Mouse (Mus musculus) regulatory T cell (primary cell): ENCODE measurements at regions not wholly inside any gene's neighbourhood (a gene's known extent, or its start where the extent isn't known, plus 50 kb on each side); places are given as distances from the start of the nearest gene placed in this dataset.

Experiments
- in situ Hi-C: fragments of 300-600 bp; cut with MboI, MseI; formaldehyde crosslinking; loops from one replicate; pipeline ENCODE4 v1.15.1; 2025; ENCODE audit warnings: high pct_unique_total_duplicates

GRCm38 (mm10) chr14:110276192-110276591, 478.8 kb downstream of the Slitrk6 start:
- in situ Hi-C loops, result no loop called here

DNA sequence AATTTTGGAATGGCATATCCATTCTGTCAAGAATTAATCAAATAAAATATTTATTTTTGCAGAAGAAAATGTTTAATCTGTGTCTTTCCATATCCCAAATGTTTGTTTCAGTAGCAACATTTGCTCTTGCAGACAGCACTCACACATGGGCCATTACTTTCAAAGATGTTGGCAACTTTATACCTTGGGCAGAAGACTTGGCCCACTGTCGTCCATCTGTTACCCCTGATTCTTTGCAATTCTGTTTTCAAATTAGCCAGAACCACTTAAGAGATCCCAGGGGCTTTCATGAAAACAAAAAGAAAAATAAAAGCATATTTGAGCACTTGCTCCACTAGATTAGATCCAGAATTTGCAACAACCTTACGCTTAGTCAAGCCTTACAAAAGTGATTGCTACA, 483.7 kb downstream of the Slitrk6 start:
- in situ Hi-C loops, result no loop called here

GRCm38 (mm10) chr14:110244466-110244865, 510.5 kb downstream of the Slitrk6 start:
- in situ Hi-C loops, result no loop called here

GRCm38 (mm10) chr14:110243549-110243948, 511.4 kb downstream of the Slitrk6 start:
- in situ Hi-C loops, result no loop called here

DNA sequence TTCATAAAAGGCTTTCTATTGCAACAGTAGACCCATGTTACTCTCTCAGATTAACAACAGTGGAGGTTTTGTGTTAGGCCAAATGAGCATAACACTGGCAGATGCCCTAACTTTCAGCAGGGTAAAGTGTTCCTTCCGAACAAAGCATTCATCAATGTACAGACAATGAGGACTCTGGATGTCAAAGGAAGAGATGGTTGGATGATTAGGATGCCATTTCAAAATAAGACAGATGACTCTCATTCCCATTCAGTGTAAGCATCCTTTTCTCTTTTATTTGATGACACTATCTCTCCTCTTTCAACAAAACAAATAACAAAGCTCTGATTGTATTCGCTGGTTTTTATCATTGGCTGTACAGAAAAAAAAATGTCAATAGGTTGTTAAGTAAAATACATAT, 516.1 kb downstream of the Slitrk6 start:
- in situ Hi-C loops, result no loop called here

DNA sequence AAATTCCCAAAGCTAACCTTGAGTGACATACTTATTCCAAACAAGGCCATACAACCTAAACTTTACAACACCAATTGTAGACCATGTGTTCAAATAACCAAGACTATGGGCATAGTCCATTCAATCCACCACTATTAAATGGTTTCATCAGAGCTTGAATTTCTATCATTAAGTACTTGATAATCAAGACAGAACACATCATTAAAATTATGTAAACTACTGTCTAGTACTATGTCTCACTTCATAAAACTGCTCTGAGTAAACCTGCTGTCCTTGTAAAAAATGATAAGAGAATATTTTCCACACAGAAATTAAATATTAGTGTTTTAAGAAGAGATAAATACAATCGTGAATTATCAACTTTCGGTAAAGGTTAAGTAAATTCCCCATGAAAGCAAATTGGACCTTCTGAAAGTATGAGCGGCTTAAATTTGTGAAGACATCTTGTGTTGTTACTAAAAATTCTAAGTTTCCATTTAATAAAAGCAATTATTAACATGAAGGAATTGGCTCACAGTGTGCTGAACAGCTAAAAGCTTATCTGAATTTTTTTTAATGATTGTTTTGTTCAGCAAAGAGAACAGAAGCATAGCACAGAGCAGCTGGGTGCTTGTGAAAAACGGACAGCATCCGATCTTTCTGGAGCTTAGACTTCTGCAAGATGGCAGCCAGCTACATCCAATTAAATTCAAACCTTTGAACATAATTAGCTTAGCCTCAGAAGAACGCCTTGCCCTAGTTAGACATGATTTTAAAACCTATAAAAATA, 530.1 kb downstream of the Slitrk6 start:
- in situ Hi-C loops, result no loop called here

- in situ Hi-C loops, result no loop called here
Measured at GRCm38 (mm10) chr14:110190987-110191607, 563.9 kb downstream of the Slitrk6 start.

DNA sequence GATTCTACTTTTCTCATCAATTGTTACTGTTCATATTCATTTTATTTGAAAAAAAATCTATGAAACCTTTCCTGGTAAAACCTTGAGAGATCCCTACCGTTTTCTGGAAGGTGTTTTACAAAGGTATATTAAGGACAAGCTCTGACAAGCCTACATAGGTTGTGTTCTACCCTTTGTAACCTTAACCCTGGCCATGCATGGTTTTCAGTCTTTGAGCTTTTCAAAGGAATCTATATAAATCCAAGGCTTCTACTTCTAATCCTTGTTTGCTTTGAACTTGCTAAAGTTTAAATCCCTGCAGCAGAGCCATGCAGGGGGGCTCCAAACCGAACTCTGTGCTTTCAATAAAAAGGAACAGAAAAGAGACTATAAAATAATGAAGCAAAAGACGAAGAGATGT, 564.5 kb downstream of the Slitrk6 start:
- in situ Hi-C loops, result no loop called here

DNA sequence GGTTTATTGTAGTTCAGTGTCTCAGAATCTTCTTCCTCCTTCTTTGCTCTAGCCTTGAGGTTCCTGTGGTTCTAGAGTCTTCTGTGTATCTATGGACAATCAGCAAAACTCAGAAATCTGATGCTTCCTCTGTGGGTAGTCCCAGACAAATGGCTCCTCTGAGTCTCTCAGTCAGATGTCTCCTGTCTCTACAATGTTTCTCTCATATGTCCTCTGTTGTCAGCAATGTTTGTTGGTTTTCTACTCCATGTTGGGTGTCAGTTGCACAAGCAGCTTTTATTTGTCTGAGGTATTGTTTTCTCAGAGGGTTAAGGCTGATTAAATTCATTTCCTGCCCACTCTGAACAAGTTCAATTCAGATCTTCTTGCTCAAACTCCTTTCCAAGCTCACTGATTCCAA, 575.8 kb downstream of the Slitrk6 start:
- in situ Hi-C loops, result no loop called here

DNA sequence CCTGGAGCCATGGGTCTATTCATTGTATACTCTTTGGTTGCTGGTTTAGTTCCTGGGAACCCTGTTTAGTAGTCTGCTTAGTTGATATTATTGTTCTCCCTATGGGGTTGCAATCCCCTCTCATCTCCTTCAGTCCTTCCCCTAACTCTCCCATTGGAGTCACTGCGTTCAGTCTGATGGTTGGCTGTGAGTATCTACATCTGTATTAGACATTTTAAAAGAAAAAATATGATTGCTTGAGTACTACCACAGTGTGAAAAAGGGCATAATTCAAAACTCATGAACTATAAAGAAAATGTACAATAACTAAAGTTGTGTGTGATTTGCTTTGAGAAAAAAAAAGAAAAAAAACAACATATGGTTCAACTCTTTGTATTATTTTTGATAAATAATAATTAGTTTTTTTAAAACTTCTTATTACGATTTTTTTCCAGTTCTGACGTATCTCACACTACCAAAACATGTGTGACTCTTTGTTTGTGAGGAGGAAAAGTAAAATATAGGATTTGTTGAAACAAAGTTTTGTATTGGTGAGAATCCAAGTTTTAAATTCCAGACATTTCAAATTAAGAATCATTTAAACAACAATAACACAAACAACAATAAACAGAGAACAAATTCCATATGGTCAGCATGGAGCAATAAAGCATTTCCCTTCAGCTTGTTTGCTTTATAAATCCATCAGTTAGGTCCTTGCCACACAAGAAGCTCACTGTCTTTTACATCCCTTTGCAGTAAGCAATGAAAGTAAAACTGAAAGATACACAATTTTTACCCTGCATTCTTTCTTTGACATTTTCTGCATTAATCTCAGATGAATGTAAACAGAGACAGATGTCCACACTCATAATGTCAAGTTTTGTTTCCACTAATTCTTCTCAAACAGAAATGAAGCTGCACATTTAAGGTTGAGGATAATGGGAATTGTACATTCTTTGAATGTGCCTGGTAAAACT, 583.5 kb downstream of the Slitrk6 start:
- in situ Hi-C loops, result no loop called here

DNA sequence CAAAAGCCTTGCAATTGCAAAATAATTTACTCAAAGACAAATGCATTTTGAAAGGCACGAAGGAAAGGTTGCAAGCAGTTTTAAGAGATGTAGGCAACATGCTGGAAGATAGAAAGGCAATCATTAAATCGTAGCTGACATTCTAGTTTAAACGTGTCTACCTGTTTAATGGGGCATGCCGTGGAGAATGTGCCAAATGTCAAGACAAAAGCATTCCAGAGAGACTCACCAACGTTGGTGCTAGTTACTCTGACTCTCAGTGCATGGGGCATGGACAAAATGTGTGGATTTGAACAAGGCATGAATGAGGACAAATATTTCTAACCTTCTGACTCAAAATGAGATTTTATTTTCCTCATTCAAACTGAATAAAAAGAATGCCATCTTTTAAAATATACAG, 586.3 kb downstream of the Slitrk6 start:
- in situ Hi-C loops, result no loop called here

GRCm38 (mm10) chr14:110128265-110128664, 626.7 kb downstream of the Slitrk6 start:
- in situ Hi-C loops, result no loop called here

DNA sequence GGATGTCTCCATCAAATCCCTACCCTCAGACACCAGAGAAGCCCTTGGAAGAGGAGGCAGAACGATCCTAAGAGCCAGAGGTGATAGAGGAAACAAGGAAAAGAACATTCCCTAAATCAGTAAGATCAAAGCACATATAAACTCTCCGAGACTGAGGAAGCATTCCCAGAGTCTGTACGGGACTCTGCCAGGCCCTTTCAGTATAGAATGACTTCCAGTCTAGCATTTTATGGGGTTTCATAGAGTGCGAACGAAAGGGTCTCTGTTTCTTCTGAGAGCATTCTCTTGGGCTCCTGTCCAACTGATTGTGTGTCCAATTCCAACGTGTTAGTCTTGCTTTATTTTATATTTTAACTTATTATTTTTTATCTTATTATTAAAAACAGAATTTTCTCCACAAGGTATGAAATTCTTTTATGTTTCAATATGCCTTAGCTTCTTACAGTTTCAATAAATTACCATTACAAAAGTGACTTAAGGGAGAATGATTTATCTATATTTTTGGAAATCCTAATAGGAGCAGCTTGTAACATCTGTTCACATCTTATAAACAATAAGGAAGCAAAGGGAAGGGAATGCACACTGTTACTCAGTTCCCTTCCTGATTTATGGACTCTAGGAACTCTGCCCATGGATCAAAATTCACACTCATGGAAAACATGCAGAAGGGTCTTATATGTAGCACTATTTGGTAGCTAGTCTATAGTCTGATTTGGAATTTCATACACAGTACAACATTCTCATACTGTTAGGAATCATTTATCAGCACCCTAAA, 628.8 kb downstream of the Slitrk6 start:
- in situ Hi-C loops, result no loop called here

DNA sequence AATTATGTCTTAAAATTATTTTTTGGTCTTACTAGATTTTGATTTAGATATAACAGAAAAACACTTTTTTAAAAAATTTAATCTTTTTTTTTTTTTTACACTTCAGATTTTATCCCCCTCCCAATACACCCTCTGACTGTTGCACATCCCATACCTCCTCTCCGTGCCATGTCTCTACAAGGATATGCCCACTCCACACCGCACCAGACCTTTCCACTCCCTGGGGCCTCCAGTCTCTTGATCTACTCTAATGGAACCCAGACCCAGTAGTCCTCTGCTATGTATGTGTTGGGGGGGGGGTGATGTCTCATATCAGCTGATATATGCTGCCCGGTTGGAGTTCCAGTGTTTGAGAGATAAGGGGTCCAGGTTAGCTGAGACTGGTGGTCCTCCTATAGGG, 632.2 kb downstream of the Slitrk6 start:
- in situ Hi-C loops, result no loop called here

DNA sequence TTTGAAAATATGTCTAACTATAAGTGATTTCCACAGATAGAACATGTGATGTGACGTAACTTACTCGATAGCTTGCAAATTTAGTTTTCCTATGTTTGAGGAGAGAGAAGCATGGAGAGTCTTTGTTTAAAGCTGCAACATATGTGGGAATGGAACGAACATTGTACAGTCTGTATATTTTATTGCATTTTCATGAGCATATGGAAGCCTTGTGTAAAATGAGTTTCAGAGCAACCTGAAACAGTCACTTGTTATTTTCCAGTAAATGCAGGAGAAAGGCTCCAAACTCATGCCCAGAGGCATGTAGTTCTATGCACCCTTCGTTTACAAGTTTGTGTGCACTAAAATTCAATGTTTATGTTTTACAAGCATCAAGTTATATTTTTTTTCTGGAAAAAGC, 639.4 kb downstream of the Slitrk6 start:
- in situ Hi-C loops, result no loop called here

DNA sequence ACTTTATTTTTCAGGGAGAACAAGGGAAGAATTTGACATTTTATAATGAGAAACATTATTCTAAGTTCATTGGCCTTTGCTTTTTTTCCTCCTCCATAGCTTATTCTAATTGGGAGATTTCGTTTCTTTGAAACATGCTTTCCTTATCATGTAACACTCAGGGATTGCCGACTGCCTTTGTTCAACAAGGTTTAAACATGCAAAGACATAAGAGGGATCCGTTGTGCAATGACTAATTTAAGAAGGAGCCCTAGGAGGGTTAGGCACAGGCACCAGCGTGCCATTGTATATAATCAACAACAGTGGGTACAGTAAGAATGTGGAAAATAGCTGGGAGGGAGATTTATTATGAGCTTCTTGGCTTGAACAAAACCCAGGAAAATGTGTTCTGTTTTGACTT, 654.1 kb downstream of the Slitrk6 start:
- in situ Hi-C loops, result loop anchor here (10.0 kb wide), 1 partner anchor 1314 kb away; no protein-coding TSS in a partner anchor

GRCm38 (mm10) chr14:110078351-110078750, 676.6 kb downstream of the Slitrk6 start:
- in situ Hi-C loops, result no loop called here

- in situ Hi-C loops, result no loop called here
Measured at GRCm38 (mm10) chr14:110047748-110048147, 707.2 kb downstream of the Slitrk6 start.

- in situ Hi-C loops, result no loop called here
Measured at GRCm38 (mm10) chr14:110043211-110043610, 711.7 kb downstream of the Slitrk6 start.

DNA sequence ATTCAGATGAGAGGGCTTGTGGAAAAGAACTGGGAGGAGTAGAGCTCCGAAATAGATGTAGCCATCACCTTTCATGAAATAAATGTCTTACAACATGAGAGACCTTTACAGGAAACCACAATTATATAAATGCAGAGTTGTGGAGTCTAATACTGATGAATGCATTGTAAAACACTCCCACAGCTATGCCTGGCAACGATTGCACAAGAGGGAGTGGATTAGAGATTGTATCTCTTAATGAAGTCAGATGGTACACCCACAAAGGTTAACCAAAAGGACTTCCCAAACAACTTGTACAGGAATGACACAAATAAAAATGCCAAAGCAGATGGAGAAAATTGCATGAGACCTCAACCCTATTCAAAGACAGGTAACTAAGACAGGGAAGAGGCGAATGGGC, 733.1 kb downstream of the Slitrk6 start:
- in situ Hi-C loops, result no loop called here

GRCm38 (mm10) chr14:110015126-110015525, 739.8 kb downstream of the Slitrk6 start:
- in situ Hi-C loops, result no loop called here
